Mouse (Mus musculus) adrenal gland, adult 2 months (tissue): ENCODE results near the gene Rad51b. TPM values are rescaled to one million over a fixed set of nuclear protein-coding genes. Genes with fewer than 3 reads are reported as not detected.
A peak's percentile ranks its signal among the peaks of the same experiment; 100 is the strongest.

Source experiments
- DNase-seq: peaks from one replicate; pipeline ENCODE4 v3.0.0; 2021
- polyA plus RNA-seq: library from polyadenylated mRNA; depleted of rRNA; stranded (reverse); fragments of >200 nt; gene quantifications from 2 replicates; pipeline ENCODE4 v1.2.3, GENCODE M21; 2012
- total RNA-seq, 2 experiments: library from RNA; stranded (reverse); gene quantifications; 2 replicates each; pipeline ENCODE4 v1.2.3; 2021

Gene Rad51b
- total and polyA plus RNA-seq, 3 experiments: 0.08 to 0.49 (median 0.45) TPM

DNA sequence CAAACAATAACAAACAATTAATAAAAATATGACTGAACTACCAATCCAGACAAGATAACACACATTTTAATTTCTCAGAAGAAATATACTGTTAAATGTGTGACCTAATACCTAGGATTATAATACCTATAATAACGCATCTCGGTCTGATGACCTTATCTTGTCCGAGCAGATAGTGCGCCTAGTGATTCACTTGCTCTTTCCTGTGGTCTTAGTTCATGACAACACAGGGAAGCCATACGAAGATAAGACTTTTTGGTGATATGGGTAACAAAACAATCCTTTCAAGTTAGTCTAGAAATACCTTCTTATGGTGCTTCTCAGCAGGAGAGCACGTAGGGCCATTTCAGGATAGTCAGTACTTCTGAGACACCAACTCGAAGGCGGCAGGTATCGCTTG, 472.7 kb downstream of the Rad51b start:
- no peak for DNase-seq

DNA sequence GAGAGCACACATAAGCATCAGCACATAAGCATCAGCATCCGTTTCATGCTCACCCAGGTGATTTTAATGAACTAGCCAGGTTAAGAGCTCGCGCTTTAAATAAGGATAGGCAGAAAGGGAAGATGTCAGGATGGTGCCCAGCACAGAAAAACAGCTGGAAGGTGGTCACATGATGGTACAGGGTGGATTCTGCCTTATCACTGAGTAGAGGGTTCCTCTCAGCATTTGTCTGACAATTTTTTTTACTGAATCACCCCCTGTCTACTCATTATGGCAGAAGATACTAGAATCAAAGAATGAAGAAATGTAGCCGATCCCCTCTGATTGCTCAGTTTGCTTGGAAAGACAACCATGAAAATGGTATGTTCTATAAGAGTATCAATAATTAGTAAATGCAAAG, 474.1 kb downstream of the Rad51b start:
- DNase-seq: no peak

DNA sequence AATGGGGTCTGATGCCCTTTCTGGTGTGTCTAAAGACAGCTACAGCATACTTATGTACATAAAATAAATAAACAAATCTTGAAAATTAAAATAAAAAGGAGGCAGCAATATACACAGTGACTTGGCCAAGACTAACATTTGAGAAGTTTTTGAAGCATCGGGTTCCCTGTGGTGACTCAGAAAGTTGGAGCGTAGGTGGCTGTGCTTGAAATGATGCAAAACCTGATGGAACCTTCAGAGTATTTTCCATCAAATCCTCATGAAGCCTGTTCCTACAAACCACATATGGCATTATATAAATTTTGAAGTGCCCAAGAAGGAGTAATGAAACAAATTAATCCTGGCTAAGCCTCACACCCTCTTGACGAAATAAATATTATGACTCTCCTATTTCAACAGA, 474.7 kb downstream of the Rad51b start:
- DNase-seq: no peak

DNA sequence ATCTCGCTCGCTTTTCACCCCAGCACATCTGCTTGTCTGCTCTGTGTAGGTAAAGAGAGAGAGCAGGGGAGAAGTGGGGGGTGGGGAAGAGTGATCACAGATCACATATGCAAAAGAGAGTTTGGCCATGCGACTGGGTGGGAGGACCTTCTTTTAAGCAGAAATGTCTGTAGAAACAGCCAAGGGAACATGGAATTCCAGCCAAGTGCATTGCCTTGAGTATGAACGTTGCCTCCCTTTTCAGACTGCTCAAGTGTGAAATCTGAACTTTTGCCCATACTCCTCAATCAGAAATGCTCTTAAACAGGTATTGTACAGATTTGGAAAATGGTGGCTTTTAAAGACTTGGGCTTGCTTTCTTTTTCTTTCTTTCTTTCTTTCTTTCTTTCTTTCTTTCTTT, 476.2 kb downstream of the Rad51b start:
- DNase-seq: no peak

DNA sequence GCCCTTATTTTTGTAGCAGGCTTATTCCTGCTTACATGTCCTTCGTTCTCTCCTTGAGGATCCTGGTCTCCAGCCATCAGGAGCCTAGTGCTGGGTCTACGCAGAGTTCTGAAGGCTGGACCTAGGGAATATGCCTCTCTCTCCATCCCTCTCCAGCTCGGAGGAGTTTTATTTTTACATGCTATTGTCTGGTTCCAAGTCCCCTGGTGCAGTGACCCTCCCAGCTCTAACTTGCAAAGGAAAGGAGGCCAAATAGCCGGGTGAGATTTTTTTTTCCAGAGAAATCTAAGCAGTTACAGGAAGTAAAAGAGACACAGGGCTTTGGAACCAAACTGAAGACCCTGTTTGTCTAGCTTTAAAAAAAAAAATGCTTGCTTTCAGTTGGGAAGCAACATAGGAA, 477.5 kb downstream of the Rad51b start:
- no peak for DNase-seq

DNA sequence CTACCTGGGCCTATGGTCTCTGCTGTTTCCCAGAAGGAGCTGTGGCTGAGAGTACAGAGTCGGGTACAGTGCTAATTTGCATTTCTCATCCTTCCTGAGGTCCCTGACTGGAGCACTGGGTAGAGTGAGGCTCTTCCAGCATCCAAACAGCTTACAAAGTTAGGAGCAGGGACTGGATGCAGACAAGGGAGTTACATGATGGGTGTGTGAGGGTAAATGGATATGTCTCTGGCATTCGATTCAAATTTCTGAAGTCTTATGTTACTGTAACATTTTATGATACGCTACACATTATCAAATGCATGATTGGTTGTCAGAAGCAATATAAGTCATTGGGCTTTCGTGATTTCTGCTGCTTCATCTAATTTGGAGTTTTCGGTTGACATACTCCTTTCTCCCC, 479.7 kb downstream of the Rad51b start:
- DNase-seq: no peak

DNA sequence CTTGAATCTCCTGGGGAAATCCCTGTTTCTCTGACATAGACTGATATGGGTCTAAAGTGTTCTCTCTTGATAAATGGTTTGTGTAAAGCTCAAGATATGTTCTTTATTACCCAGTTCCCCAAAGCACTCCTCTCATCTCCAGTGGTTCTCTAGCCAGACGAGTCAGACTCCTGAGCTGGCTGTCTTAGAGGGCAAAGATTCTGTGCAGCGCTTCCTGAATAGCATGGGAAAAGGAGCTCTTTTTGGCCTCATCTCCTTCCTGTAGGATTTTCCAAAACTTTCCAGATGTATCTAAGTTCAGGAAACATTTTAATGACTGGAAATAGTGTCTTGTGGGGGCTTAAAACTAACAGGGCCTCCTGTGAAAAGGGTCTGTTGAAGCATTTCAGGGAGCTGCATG, 483.7 kb downstream of the Rad51b start:
- DNase-seq: no peak

DNA sequence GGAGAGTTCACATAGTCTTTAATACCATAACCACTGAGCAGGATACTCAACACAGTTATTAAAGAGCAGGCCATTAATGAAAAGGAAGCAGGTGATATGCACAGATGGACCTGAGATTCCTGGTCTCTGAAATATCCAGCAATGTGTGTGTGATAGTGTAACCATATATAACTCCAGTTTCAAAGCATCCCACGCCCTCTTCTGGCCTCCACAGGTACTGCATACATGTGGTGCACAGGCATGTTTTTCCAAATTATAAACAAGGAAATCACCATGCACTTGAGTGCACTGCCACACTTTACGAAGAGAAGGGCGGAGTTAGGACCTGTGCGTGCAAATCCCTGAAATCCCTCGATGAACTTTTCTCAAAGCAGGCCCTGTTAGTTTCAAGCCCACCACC, 484.7 kb downstream of the Rad51b start:
- DNase-seq: no peak

DNA sequence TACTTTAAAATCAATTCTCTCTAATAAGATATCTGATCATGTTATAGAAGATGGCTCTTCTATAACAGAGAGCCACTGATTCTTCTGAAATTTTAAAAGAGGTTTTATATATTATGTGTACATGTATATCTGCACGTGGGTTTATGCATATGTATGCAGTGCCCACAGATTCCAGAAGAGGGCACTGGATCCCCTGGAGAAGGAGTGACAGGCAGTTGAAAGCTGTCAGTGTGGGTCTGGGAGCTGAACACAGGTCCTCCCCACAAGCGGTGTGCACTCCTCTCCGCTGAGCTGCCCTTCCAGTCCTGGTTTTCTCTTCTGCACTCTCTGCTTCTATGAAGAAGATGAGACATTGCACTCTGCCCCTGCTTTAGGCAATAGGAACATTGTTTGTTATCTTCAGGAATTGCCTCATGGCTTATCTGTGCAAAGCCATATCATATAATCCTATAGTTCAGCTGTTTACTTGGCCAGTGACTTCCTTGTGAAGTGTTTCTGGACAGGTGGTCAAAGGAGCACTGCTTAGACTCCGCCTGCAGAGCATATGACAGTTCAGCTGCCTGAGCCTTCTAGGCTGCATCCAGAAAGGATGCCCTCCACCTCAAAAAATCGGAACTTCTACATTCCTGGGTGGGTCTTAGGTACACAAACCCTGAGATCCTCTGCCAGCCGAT, 485.5 kb downstream of the Rad51b start:
- DNase-seq: no peak

DNA sequence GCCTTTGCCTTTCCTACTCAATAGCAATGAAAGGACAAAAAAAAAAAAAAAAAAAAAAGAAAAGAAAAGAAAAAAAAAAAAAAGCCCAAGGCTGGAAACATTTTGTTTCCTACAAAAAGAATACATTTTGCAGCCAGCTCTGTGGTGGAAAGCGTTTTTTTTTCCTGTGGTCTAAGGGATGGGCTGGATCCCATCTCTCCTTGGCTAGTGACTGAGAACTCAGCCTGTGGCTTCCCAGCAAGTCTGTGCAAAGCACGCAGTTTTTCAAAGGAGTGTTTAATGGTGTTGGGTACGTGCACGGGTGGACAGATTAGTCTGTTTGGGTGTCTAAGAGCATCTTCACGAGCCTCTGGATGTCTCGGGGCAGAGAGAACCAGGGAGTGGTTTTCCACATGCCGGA, 487.1 kb downstream of the Rad51b start:
- DNase-seq: no peak

DNA sequence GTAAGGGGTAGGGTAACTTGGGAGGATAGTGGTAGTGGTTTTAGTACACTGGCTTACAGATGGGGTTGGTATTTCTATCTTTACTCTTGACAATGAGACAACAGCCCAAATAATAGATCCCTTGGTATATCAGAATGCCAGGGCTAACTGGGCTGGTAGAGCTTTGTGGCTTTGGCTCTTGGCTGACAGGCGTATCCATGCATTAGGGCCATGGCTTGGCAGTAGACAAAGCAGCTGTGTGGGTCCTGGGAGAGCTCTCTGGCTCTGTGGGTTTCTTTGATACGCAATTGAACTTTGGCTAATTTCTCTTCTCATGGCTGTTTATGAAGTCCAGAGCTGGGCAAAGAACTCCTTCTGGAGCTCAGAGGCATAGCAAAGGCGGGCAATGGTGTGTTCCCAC, 488.6 kb downstream of the Rad51b start:
- no peak for DNase-seq

DNA sequence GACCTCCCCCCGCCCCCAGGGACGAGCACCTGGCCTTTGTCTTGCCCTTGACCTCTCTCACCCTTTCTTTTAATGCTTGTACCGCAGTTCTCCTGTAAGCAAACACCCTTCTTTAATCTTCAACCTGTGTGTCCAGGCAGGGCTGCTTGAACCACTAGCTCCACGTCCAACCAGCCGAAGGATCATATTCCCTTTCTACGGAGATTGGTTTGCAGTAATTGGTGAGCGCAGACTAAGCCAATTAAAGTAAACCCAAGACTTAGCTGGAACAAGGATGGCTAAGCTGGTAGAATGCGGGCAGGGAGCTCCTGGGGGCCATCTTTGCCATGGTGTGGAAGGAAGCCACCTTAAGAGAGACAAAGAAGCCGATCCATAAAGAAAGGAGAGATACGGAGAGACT, 490.5 kb downstream of the Rad51b start:
- DNase-seq: no peak

DNA sequence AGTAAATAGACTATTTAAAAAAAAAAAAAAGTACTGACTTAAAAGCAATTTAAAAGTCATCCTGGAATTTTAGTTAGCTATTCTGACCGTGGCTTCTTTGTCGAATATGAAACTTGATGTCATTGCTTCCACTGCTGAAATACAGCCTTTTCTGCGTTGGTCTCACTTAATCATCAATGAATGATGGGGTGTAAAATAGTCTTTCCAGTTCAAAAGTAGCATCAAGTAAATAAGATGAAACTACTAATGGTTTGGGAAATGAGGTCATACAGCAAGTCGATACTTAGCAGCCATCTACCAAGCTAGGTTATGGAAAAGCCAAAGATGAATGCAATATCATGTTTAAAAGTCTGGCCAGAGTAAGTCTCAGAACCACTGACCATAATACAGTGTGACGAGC, 491.3 kb downstream of the Rad51b start:
- no peak for DNase-seq

DNA sequence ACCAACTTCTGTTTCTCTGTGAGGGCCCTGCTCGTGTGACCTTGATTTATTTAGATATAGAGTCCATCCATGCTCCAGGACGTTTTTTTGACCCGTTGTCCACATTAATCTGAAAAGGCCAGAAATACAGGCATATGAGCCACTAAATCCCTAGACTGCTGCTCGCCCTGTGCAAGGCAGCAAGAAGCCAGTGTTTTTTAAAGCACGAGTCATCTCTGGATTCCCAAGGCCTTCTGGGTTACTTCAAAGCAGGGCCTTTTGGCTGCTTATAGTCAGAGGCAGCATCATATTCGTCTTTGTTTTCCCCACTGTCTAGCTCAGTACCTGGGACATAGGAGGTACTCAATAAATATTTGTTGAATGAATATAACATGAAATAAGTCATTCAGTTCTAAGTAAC, 492.4 kb downstream of the Rad51b start:
- peak; percentile 49 for DNase-seq

DNA sequence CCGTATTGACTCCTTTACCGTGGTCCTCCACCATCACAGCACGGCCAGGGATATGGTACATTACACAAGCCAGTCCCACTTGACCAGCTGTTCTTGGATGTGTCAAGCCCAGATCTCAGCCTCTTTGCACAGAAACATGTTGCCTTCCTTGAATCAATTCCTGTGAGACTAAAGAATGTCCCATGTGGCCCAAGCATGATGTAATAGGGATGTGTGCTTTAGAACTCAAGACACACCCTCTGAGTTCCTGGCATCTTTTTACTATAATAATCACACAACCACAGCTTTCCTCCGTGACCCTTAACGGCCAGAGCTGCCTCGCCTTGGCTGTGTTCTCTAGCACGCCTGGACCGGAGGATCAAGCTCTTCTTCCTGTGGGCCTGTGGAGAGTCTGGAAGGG, 496.3 kb downstream of the Rad51b start:
- DNase-seq: peak; percentile 59

DNA sequence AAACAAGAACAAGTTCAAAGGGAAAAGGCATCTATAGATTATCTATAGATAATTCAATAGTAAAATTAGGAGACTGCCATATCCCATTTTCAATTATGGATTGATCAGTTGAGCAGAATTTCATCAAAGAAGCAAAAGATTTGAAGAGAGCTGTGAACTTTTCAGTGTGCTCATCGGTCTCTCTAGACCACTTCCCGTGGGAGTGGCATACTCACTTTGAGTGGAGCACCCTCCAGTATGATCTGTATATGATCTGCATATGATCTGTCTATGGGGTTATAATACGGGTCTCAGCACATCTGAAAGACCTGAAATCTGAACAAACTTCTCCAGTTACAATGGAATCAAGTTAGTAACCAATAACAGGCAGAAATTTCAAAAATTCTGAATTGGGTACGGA, 497.7 kb downstream of the Rad51b start:
- no peak for DNase-seq

DNA sequence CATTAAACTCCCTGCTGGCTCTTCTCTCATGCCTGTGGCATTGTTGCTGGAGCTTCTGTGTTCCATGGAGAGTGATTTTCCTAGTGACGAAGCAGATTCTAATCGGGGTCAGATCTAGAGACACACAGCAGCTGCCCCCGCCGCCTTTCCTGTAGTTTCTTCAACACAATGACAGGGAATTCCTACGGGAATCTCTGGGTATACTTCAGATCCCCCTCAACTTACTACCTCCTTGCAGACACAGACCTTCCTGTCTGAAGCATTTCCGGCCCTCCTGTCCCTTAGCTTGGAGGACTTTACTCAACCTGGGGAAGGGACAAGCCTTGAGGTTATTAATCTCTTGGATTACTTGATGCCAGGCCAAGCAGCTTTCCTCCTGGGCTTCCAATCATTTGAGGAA, 499.2 kb downstream of the Rad51b start:
- DNase-seq: peak; percentile 59

DNA sequence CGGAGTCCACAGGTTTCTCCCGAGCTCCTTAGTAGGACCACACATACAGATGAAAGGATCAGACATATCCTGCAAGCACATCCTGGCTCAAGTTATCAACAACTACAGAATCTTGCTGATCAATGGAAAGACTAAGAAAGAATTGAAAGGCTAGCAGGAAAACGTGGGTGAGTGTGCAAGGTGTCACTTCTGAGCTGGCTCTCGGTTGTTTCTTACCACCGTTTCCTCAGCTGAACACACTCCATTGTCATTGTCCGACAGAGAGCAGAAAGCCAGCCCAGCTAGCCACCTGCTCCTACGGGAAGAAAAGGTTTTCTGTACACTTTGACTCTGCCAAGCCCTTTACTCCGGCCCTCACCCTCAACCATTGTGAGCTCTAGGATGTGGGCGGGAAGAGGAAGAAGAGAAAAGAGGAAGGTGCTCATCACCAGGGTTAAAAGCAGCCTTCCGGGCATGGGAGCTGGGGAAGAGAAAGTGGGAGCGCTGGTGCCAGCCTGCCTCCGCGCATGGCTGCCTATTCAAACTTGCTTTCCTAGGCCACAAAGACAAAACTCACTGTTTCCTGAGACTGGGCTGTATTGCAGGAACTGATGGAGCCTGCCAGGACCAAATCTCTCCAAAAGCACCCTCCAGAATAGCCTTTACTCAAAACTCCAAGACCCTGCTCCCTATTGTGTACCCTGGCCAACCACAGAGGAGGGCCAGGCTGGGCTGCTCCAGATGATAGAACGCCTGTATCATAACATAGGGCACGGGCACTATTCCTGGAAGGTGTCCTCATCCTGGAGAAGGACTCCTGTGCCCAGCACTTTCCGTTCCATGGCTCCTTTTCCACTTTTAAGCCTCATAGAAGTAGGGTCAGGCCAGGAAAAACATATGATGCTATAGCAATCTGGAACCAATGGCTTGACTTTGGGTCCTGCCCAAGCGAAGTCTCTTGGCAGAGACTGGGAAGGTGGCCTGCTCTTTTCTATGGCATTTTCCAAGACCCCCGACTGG, 500.0 kb downstream of the Rad51b start:
- no peak for DNase-seq

DNA sequence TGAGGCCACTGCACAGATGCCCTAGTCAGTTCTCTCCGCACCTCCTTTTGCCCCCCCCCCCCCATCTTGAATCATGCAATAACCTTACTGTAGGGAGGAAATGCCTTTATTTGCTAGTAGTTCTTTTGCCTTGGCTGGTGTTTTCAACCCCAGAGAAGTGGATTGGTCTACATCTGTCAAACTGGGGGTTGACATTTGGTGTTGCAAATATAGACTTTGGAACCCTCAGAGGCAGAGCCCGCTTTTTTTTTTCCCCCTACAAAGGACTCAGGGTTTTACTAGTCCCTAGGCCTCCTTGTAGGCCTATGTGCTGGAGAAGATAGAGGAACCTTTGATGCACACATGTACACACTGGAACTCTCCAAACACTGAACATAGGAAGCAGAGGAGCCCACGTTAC, 501.4 kb downstream of the Rad51b start:
- no peak for DNase-seq

DNA sequence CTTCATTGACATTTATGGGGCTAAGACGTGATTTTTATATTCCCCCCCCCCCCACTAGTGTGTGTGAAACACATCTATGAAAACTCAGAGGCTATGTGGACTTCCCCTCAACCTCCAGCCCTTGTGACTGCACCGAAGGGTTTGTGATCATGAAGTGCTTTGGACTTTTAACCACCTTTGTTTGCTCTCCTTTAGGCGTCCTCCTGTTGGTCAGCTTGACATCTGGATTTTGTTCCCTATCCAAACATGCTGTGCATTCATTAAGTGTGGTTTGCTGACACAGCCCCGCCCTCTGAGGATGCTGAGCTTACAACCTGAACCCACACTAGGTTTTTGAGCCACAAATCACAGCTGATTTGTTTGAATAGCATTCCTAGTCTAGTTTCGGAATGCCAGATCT, 502.3 kb downstream of the Rad51b start:
- DNase-seq: no peak

DNA sequence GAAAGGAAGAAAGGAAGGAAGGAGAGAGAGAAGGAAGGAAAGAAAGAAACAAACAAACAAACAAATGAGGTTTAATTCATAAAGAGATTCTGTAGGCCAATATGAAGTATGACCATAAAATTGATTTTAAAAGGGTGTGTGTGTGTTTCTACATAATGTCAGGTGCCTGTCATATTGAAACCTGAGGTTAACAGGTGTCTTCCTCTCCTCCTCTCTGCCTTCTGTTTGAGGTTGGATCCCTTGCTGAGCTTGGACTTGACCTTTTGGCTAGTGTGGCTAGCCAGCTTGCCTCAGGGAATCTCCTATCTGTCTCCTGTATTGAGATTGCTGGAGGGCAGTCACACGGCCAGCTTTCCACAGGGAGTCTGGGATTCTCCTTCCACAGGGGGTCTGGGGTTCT, 506.6 kb downstream of the Rad51b start:
- DNase-seq: no peak

DNA sequence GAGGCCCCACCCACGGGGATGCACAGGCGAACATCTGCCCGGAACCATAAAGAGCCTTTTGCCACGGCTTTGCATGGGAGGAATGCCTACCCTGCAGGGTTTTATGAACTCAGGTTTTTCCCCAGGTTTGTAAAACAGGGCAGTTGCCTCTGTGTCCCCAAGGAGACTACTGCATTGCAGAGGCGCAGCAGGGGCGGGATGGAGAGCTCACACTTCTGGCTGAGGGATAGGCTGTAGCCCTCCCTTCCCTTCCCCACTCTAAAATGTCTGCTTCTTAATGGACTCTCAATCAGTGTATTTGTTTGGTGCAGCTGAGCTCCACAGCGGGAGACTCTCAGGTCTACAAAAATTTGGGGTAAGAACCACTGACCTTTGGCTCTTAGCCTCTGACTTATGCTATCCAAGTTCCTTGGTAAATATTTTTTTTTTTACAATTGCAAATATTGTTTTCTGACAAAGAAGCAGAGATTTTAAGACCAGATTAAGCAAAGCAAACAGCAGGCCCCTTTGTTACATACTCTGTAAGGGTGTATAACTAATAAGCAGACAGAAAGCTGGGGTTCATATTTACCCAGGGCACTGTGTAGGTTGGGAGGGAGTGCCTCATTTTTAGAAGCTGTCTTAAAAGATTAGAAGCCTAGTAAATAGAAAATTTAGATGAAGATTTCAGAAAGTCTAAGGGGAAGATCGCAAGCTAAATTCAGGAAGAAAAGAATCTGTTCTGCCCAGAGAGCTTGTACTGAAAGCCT, 507.9 kb downstream of the Rad51b start:
- no peak for DNase-seq

DNA sequence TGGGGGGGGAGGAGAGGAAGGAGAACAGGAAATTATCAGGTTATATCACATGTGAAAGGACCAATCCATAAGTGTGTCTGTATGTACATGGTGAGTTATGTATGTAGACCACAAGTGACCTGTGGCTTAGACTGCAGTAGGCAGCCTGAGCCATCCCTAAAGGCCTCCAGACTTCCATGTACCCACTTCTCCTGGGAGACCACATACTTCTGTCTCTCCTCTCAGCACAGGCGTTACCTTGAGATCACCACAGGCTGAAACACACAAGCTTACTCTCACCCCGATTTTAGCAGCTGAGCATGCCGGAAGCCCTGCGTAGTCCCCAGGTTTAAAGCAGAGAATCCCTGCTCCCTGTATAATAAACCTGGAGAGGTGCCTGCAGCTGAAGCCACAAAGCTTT, 509.9 kb downstream of the Rad51b start:
- DNase-seq: no peak
